Mouse (Mus musculus): ENCODE measurements around the gene Slc25a41. TPM values are rescaled to one million over a fixed set of nuclear protein-coding genes. Genes with fewer than 3 reads are reported as not detected.

The Slc25a41 gene
- not detected in 2 replicates for polyA plus RNA-seq (2015; fragmentation: Nextera tagmentation; extraction: Ambion mirVana)

GRCm38 (mm10) chr17:57041554-57041953 lies at the start of gene Slc25a41:
Gene Slc25a41 (minus strand): TSS chr17:57041654.
- H3K27ac ChIP-seq (ENCODE audit: low read length), result no peak within 1 kb of the TSS
- H3K4me3 ChIP-seq (ENCODE audit: low read depth, low read length), result no peak within 1 kb of the TSS
- peaks cover 5% of the 10 kb centered on the region for H3K36me3 ChIP-seq (ENCODE audit: control insufficient read depth, insufficient read depth, low read length)
- no peak within 1 kb of the TSS for H3K9ac ChIP-seq (ENCODE audit: low read depth, low read length)
- no peak within 1 kb of the TSS for H3K4me2 ChIP-seq (ENCODE audit: low read length)
- ATAC-seq, result no peak
- WGBS, result 70% methylated on average over 8 of the region's 8 CpGs
- no peaks in the 10 kb centered on the region for H3K9me3 ChIP-seq (replicated peaks; ENCODE audit: control insufficient read depth, low read length, poor library complexity, severe bottlenecking)
- H3K27me3 ChIP-seq (ENCODE audit: control insufficient read depth, insufficient read depth, low read depth, low read length), result 0 out of 2 replicates have a peak, but pooled peaks cover 2% of the 10 kb centered on the region
- H3K4me1 ChIP-seq (ENCODE audit: control insufficient read depth, insufficient read depth, low read length), result no peaks in the 10 kb centered on the region

DNA sequence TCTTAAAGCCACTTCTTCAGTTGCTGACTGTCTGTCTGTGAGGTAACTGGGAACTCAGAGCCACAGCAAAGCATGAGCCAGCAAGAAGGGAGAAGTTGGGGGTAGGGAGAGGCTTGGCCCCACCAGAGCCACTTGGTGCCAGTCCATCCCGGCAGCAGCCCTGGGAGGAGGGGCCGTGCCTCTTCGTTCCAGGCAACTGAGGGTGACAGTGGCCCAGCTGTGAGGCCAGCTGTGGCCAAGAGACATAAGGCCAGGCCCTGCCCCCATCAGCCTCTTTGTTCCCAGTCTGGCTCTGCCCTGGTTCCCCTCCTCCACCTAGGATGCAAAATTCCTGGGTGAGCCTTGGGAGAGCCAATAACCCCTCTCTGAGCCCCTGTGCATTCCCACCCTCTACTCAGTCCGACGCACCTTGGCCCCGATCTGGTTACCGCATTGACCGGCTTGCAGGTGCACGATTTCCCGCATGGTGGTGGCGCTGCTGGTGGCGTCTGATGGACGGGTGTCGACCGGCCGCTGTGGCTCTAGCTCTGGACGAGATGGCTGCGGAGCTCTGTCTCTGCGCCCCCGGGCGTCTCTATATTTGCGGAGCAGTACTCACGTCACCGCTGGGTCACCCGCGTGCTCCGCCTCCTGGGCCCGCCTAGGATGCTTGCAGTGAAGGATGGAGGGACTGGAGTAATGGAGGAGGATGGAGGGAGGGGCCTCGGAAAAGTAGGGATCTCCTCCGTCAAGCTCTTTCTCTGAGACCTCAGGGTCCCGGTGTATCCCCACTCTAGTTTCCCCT lies 45.8 kb upstream of the Slc25a41 start, which contains the start of gene Tubb4a:
Gene Tubb4a, minus strand, starts transcription at position 734 of the 784 bp plus-strand sequence.
- H3K9ac ChIP-seq (ENCODE audit: low read depth, low read length), result peak within 1 kb of the TSS; percentile 87
- H3K36me3 ChIP-seq (ENCODE audit: control insufficient read depth, insufficient read depth, low read length), result peaks cover 12% of the 10 kb centered on the region; the same call in 1 of the 2 replicates
- peak within 1 kb of the TSS; percentile 74 for H3K4me2 ChIP-seq (ENCODE audit: low read length)
- peak within 1 kb of the TSS; percentile 57 for H3K4me3 ChIP-seq (ENCODE audit: low read depth, low read length)
- H3K27me3 ChIP-seq (ENCODE audit: control insufficient read depth, insufficient read depth, low read depth, low read length), result no peaks in the 10 kb centered on the region
- peaks cover 14% of the 10 kb centered on the region for H3K4me1 ChIP-seq (ENCODE audit: control insufficient read depth, insufficient read depth, low read length)
- peak; percentile 96 for ATAC-seq
- H3K27ac ChIP-seq (ENCODE audit: low read length), result peak within 1 kb of the TSS; percentile 80
- WGBS, result 1% methylated on average over 31 of the region's 31 CpGs
- H3K9me3 ChIP-seq (replicated peaks; ENCODE audit: control insufficient read depth, low read length, poor library complexity, severe bottlenecking), result no peaks in the 10 kb centered on the region

- Histone ChIP-seq H3K4me2 (ENCODE audit: low read length) (peak overlapping the region; percentile 74), H3K4me1 (ENCODE audit: control insufficient read depth, insufficient read depth, low read length) (peaks cover 14% of the 10 kb centered on the region), H3K27ac (ENCODE audit: low read length) (no peak overlapping the region), H3K36me3 (ENCODE audit: control insufficient read depth, insufficient read depth, low read length) (peaks cover 19% of the 10 kb centered on the region), H3K9me3 (replicated peaks; ENCODE audit: control insufficient read depth, low read length, poor library complexity, severe bottlenecking) (no peaks in the 10 kb centered on the region), H3K4me3 (ENCODE audit: low read depth, low read length) (peak overlapping the region; percentile 57), H3K9ac (ENCODE audit: low read depth, low read length) (no peak overlapping the region; the same call in 1 of the 2 replicates), H3K27me3 (ENCODE audit: control insufficient read depth, insufficient read depth, low read depth, low read length) (no peaks in the 10 kb centered on the region)
- 92% methylated on average over 11 of the region's 11 CpGs for WGBS
- ATAC-seq, result no peak
These were observed 44.7 kb upstream of the Slc25a41 start for GRCm38 (mm10) chr17:57085970-57086757.

DNA sequence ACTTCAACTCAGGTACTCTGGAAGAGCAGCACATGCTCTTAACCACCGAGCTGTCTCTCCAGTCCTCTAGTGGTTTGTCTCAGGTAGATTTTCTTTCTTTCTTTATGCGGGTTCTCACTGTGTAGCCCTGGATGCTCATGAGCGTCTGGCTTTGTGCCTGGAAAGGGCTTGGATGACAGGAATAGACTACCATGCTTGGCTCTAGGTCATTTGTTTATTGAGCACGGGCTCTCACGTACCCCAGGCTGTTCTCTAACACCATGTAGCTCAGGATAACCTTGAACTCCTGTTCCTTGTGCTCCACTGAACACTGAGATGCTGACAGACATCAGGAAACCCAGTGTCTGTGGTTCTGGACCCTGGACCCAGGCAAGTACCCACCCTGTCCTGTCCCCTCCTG lies 41.0 kb upstream of the Slc25a41 start:
- Histone ChIP-seq H3K27ac (ENCODE audit: low read length) (no peak overlapping the region), H3K4me1 (ENCODE audit: control insufficient read depth, insufficient read depth, low read length) (peaks cover 12% of the 10 kb centered on the region), H3K36me3 (ENCODE audit: control insufficient read depth, insufficient read depth, low read length) (peaks cover 37% of the 10 kb centered on the region), H3K9ac (ENCODE audit: low read depth, low read length) (no peak overlapping the region), H3K4me2 (ENCODE audit: low read length) (no peak overlapping the region), H3K4me3 (ENCODE audit: low read depth, low read length) (no peak overlapping the region), H3K27me3 (ENCODE audit: control insufficient read depth, insufficient read depth, low read depth, low read length) (no peaks in the 10 kb centered on the region), H3K9me3 (replicated peaks; ENCODE audit: control insufficient read depth, low read length, poor library complexity, severe bottlenecking) (no peaks in the 10 kb centered on the region)
- ATAC-seq, result no peak
- WGBS, result 85% methylated on average over 5 of the region's 5 CpGs

GRCm38 (mm10) chr17:57081234-57081842 lies 39.9 kb upstream of the Slc25a41 start:
- 96% methylated on average over 31 of the region's 31 CpGs for WGBS
- no peaks in the 10 kb centered on the region for H3K9me3 ChIP-seq (replicated peaks; ENCODE audit: control insufficient read depth, low read length, poor library complexity, severe bottlenecking)
- peaks cover 37% of the 10 kb centered on the region for H3K36me3 ChIP-seq (ENCODE audit: control insufficient read depth, insufficient read depth, low read length)
- H3K4me3 ChIP-seq (ENCODE audit: low read depth, low read length), result no peak overlapping the region
- H3K4me1 ChIP-seq (ENCODE audit: control insufficient read depth, insufficient read depth, low read length), result peaks cover 11% of the 10 kb centered on the region
- H3K27me3 ChIP-seq (ENCODE audit: control insufficient read depth, insufficient read depth, low read depth, low read length), result no peaks in the 10 kb centered on the region
- H3K4me2 ChIP-seq (ENCODE audit: low read length), result no peak overlapping the region
- no peak for ATAC-seq
- no peak overlapping the region for H3K27ac ChIP-seq (ENCODE audit: low read length)
- no peak overlapping the region for H3K9ac ChIP-seq (ENCODE audit: low read depth, low read length)

GRCm38 (mm10) chr17:57079919-57080318 lies 38.5 kb upstream of the Slc25a41 start:
- Histone ChIP-seq H3K4me3 (ENCODE audit: low read depth, low read length) (no peak overlapping the region), H3K9ac (ENCODE audit: low read depth, low read length) (no peak overlapping the region), H3K27me3 (ENCODE audit: control insufficient read depth, insufficient read depth, low read depth, low read length) (no peaks in the 10 kb centered on the region), H3K4me1 (ENCODE audit: control insufficient read depth, insufficient read depth, low read length) (peaks cover 5% of the 10 kb centered on the region), H3K9me3 (replicated peaks; ENCODE audit: control insufficient read depth, low read length, poor library complexity, severe bottlenecking) (no peaks in the 10 kb centered on the region), H3K4me2 (ENCODE audit: low read length) (no peak overlapping the region), H3K36me3 (ENCODE audit: control insufficient read depth, insufficient read depth, low read length) (peaks cover 31% of the 10 kb centered on the region), H3K27ac (ENCODE audit: low read length) (no peak overlapping the region)
- ATAC-seq, result no peak
- WGBS, result 85% methylated on average over 3 of the region's 3 CpGs

DNA sequence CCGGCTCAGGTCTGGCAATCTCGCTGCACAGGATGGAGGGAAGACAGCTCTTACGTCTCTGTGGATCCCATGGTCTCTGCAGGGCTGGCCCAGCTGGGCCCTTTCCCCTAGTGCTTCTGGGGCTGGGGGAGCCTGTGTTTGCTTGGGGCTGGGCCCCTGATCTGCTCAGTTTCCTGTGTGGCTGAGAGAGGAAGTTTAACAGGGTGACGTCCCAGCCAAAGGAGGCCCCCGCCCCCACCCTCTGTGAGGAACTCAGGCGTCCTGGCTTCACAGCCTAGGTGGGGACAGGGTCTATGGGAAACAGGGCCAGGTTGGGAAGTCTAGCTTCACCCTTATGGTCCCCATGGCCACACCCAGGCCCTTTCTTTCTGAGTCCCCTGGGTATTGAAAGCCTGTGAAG lies 36.9 kb upstream of the Slc25a41 start, which contains the start of gene Dennd1c:
Gene Dennd1c, minus strand, starts transcription at position 179 of the 400 bp plus-strand sequence.
- H3K9ac ChIP-seq (ENCODE audit: low read depth, low read length), result no peak within 1 kb of the TSS
- H3K27me3 ChIP-seq (ENCODE audit: control insufficient read depth, insufficient read depth, low read depth, low read length), result no peaks in the 10 kb centered on the region
- no peak within 1 kb of the TSS for H3K27ac ChIP-seq (ENCODE audit: low read length)
- no peak within 1 kb of the TSS for H3K4me2 ChIP-seq (ENCODE audit: low read length)
- H3K36me3 ChIP-seq (ENCODE audit: control insufficient read depth, insufficient read depth, low read length), result peaks cover 24% of the 10 kb centered on the region
- peaks cover 2% of the 10 kb centered on the region for H3K4me1 ChIP-seq (ENCODE audit: control insufficient read depth, insufficient read depth, low read length)
- H3K9me3 ChIP-seq (replicated peaks; ENCODE audit: control insufficient read depth, low read length, poor library complexity, severe bottlenecking), result no peaks in the 10 kb centered on the region
- ATAC-seq, result peak; percentile 27; the same call in 1 of the 2 replicates
- WGBS, result 53% methylated on average over 6 of the region's 6 CpGs
- no peak within 1 kb of the TSS for H3K4me3 ChIP-seq (ENCODE audit: low read depth, low read length)

GRCm38 (mm10) chr17:57076916-57077315 lies 35.5 kb upstream of the Slc25a41 start:
- H3K27ac ChIP-seq (ENCODE audit: low read length), result no peak overlapping the region
- peaks cover 24% of the 10 kb centered on the region for H3K36me3 ChIP-seq (ENCODE audit: control insufficient read depth, insufficient read depth, low read length)
- no peak overlapping the region for H3K4me2 ChIP-seq (ENCODE audit: low read length)
- H3K9me3 ChIP-seq (replicated peaks; ENCODE audit: control insufficient read depth, low read length, poor library complexity, severe bottlenecking), result no peaks in the 10 kb centered on the region
- no peaks in the 10 kb centered on the region for H3K4me1 ChIP-seq (ENCODE audit: control insufficient read depth, insufficient read depth, low read length)
- no peaks in the 10 kb centered on the region for H3K27me3 ChIP-seq (ENCODE audit: control insufficient read depth, insufficient read depth, low read depth, low read length)
- no peak overlapping the region for H3K9ac ChIP-seq (ENCODE audit: low read depth, low read length)
- no peak overlapping the region for H3K4me3 ChIP-seq (ENCODE audit: low read depth, low read length)
- WGBS, result 64% methylated on average over 3 of the region's 3 CpGs
- ATAC-seq, result no peak

All from midbrain, embryonic 16.5 days (tissue).